Mouse (Mus musculus) embryonic fibroblast, embryonic 13.5 days (primary cell): ENCODE measurements at regions not wholly inside any gene's neighbourhood (a gene's known extent, or its start where the extent isn't known, plus 50 kb on each side); places are given as distances from the start of the nearest gene placed in this dataset.

Experiments
- CTCF ChIP-seq: IDR thresholded peaks from 2 replicates; pipeline ENCODE4 v1.5.1; 2011; ENCODE audit warnings: mild to moderate bottlenecking, control low read depth, low read length, moderate library complexity, borderline replicate concordance; ENCODE audit not compliant: insufficient read depth
- POLR2A ChIP-seq: IDR thresholded peaks from 2 replicates; pipeline ENCODE4 v1.6.1; 2011; ENCODE audit warnings: low read depth, mild to moderate bottlenecking, control low read depth, low read length, moderate library complexity

DNA sequence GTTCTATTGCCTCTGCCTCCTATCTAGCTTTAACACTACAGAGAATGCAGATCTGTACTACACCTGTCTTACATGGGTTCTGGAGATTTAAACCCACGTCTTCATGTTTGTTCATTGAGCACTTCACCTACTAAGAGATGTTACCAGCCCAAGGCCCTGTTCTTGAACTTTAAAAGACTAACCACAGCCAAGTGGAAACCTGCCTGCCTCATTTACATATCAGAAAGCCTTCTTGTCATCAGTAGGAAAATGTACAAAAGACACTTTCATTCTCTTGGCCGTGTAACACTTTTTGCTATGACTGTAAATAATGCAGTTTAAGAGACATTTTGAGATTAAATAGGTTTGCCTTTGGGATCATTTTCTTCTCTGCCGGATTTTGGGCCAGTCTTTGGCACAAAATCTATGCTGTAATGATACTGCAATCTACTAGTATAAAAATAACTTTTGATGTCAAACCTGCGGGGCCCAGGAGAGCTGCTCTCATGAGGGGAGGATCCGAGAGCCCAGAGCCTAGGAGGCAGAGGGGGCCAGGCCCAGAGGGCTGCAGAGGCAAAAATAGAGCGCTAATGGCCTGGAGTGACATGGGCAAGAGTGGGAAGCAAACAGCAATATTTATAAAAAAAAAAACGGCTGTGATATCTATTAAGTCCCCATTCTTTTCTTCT is 318.4 kb upstream of the Myo3a start:
- TF ChIP-seq CTCF (no peak), POLR2A (no peak)
